11 mouse cellular contexts compared by ENCODE assay signal in genomic region chr5:38275771-38276170, GRCm38 (mm10). TPM values are rescaled to one million over a fixed set of nuclear protein-coding genes. Genes with fewer than 3 reads are reported as not detected.
DNase-seq lines count a peak whose midpoint lies in the region; ATAC-seq lines count a peak whose summit lies in the region.
"Had no signal": no experiment of that assay in that cellular context is flagged by ENCODE, and none has a peak within 500 bp of the region (broad histone marks: within the 10 kb centered on the region; RNA-seq: fewer than 3 reads in every experiment).

Gene Otop1 (plus strand): TSS chr5:38275972.

- H3K4me2 ChIP-seq in forebrain, embryonic 15.5 days (replicated peaks): peak within 1 kb of the TSS; percentile 50
- peak within 1 kb of the TSS; percentile 50 for H3K4me2 ChIP-seq in midbrain, embryonic 12.5 days (replicated peaks)

- peaks cover 18% of the 10 kb centered on the region for H3K4me1 ChIP-seq in forebrain, embryonic 15.5 days
- H3K4me1 ChIP-seq in midbrain, embryonic 12.5 days: peaks cover 17% of the 10 kb centered on the region

- peaks cover 60% of the 10 kb centered on the region for H3K27me3 ChIP-seq in forebrain, embryonic 15.5 days
- H3K27me3 ChIP-seq in midbrain, embryonic 12.5 days: peaks cover 71% of the 10 kb centered on the region

- WGBS in forebrain, embryonic 15.5 days: 7% methylated on average over 4 of the region's 4 CpGs
- under 1% methylated on average over 4 of the region's 4 CpGs for WGBS in midbrain, embryonic 12.5 days

- H3K36me3 ChIP-seq in forebrain, embryonic 15.5 days: peaks cover 10% of the 10 kb centered on the region; the same call in 1 of the 2 replicates
- peaks cover 10% of the 10 kb centered on the region for H3K36me3 ChIP-seq in midbrain, embryonic 12.5 days

- no peak within 1 kb of the TSS for H3K9ac ChIP-seq in forebrain, embryonic 15.5 days (replicated peaks)
- no peak within 1 kb of the TSS for H3K9ac ChIP-seq in midbrain, embryonic 12.5 days (replicated peaks)
- H3K9ac ChIP-seq: lung, embryonic 14.5 days had no signal

- no peak for ATAC-seq in forebrain, embryonic 15.5 days (replicated peaks)
- ATAC-seq in midbrain, embryonic 12.5 days (ENCODE audit: low FRiP score, low read depth): no peak

- peak within 1 kb of the TSS; percentile 13 for H3K4me3 ChIP-seq in forebrain, embryonic 15.5 days
- H3K4me3 ChIP-seq in midbrain, embryonic 12.5 days: peak within 1 kb of the TSS; percentile 36

- no peaks in the 10 kb centered on the region for H3K9me3 ChIP-seq in forebrain, embryonic 15.5 days
- no peaks in the 10 kb centered on the region for H3K9me3 ChIP-seq in midbrain, embryonic 12.5 days

- DNase-seq in heart, adult 11 months: peak; percentile 74
- no peak for DNase-seq in heart, postnatal 10 days
- no peak for DNase-seq in adrenal gland, adult 2 months
- no peak for DNase-seq in frontal cortex, postnatal 10 days (ENCODE audit: low spot score in 2 of 2)
- DNase-seq in MN1 (ENCODE audit: low spot score): no peak
- DNase-seq in T-cell, adult 2 months (ENCODE audit: low spot score): no peak
- DNase-seq: cerebellum, postnatal 36 days; gastrocnemius, postnatal 36 days; lung, embryonic 14.5 days had no signal

- intact Hi-C loops in heart, postnatal 10 days (cut with DNase I): no loop called here

- no peak within 1 kb of the TSS for H3K27ac ChIP-seq in forebrain, embryonic 15.5 days (replicated peaks)
- H3K27ac ChIP-seq in midbrain, embryonic 12.5 days (replicated peaks): no peak within 1 kb of the TSS

RNA-seq across cellular contexts. Expression of gene Otop1, which starts in this region (rescaled TPM):
- total RNA-seq in heart, postnatal 10 days (2021): 1 to 10 TPM; 1.8 to 8.2 TPM
- 10 to 100 TPM; 40.9 to 52.0 TPM for total RNA-seq in adrenal gland, adult 2 months (2021)
- 12.9 and 24.0 TPM in 2 replicates for polyA plus RNA-seq in adrenal gland, adult 2 months (2012; rRNA removed)
- polyA plus RNA-seq in forebrain, embryonic 15.5 days (2015; fragmentation: Nextera tagmentation; extraction: Ambion mirVana): not detected in 2 replicates
- polyA plus RNA-seq in midbrain, embryonic 12.5 days (2016; fragmentation: Nextera tagmentation; extraction: Ambion mirVana): not detected in 2 replicates
- polyA plus RNA-seq: lung, embryonic 14.5 days had no signal

Comparison
In these comparisons a context has a peak if more than half of its experiments do, and no peak if none do; other contexts are left out.
1. RNA of gene Otop1 (total RNA-seq): 40.9 to 52.0 TPM in adrenal gland, adult 2 months; 1.8 to 8.2 TPM in heart, postnatal 10 days; every median in the first group is over 4 times any median in the second.
2. RNA of gene Otop1 (polyA plus RNA-seq): 12.9 to 24.0 TPM in adrenal gland, adult 2 months; not detected in forebrain, embryonic 15.5 days and not detected in midbrain, embryonic 12.5 days; every median in the first group is over 10 times any median in the second.